Mouse (Mus musculus) heart, embryonic 13.5 days (tissue): ENCODE measurements around the gene Scrt2. TPM values are rescaled to one million over a fixed set of nuclear protein-coding genes. Genes with fewer than 3 reads are reported as not detected.

Source experiments
- ATAC-seq: fragments of 200-750 bp; cut with Nextera tagmentation; 2 replicates; pipeline ENCODE4 v1.8.0; 2017; ENCODE audit warnings: moderate TSS enrichment; ENCODE audit not compliant: insufficient number of reproducible peaks, low FRiP score, low TSS enrichment; ENCODE audit errors: extremely low read depth
- H3K27ac ChIP-seq: fragments of 300-500 bp; sonication (generic); replicated peaks from 2 replicates; pipeline ENCODE4 v1.5.1; 2015; ENCODE audit warnings: moderate library complexity, mild to moderate bottlenecking, inconsistent platforms
- H3K27me3 ChIP-seq: fragments of 300-500 bp; sonication (generic); replicated peaks from 2 replicates; pipeline ENCODE4 v1.6.1; 2015; ENCODE audit warnings: mild to moderate bottlenecking, inconsistent platforms
- H3K36me3 ChIP-seq: fragments of 300-500 bp; sonication (generic); 2 replicates; pipeline ENCODE4 v1.6.1; 2015; ENCODE audit warnings: mild to moderate bottlenecking, inconsistent platforms
- H3K4me1 ChIP-seq: fragments of 300-500 bp; sonication (generic); 2 replicates; pipeline ENCODE4 v1.6.1; 2015; ENCODE audit warnings: inconsistent platforms
- H3K4me2 ChIP-seq: fragments of 300-500 bp; sonication (generic); 2 replicates; pipeline ENCODE4 v1.6.1; 2015; ENCODE audit warnings: inconsistent platforms, mild to moderate bottlenecking, moderate library complexity
- H3K4me3 ChIP-seq: fragments of 300-500 bp; sonication (generic); 2 replicates; pipeline ENCODE4 v1.5.1; 2015; ENCODE audit warnings: moderate library complexity, mild to moderate bottlenecking, inconsistent platforms
- H3K9ac ChIP-seq: fragments of 300-500 bp; sonication (generic); 2 replicates; pipeline ENCODE4 v1.6.1; 2015; ENCODE audit warnings: inconsistent platforms, mild to moderate bottlenecking, moderate library complexity
- H3K9me3 ChIP-seq: fragments of 300-500 bp; sonication (generic); 2 replicates; pipeline ENCODE4 v1.6.1; 2016; ENCODE audit warnings: inconsistent platforms
- WGBS: fragments of 180-500 bp; shearing (Covaris S2); methylation state at CpG from one replicate; pipeline ENCODE4 v1.1.7; 2015; ENCODE audit warnings: mixed read lengths; 5-methylcytosine and 5-hydroxymethylcytosine counted together
- polyA plus RNA-seq: library from polyadenylated mRNA; unstranded; fragments of >200 nt; fragmentation: Nextera tagmentation; extraction: Ambion mirVana; gene quantifications from 2 replicates; pipeline ENCODE4 v1.2.1, GENCODE M21; 2015

Scrt2 gene
- polyA plus RNA-seq, 1 experiment from 2014 or later: not detected

DNA sequence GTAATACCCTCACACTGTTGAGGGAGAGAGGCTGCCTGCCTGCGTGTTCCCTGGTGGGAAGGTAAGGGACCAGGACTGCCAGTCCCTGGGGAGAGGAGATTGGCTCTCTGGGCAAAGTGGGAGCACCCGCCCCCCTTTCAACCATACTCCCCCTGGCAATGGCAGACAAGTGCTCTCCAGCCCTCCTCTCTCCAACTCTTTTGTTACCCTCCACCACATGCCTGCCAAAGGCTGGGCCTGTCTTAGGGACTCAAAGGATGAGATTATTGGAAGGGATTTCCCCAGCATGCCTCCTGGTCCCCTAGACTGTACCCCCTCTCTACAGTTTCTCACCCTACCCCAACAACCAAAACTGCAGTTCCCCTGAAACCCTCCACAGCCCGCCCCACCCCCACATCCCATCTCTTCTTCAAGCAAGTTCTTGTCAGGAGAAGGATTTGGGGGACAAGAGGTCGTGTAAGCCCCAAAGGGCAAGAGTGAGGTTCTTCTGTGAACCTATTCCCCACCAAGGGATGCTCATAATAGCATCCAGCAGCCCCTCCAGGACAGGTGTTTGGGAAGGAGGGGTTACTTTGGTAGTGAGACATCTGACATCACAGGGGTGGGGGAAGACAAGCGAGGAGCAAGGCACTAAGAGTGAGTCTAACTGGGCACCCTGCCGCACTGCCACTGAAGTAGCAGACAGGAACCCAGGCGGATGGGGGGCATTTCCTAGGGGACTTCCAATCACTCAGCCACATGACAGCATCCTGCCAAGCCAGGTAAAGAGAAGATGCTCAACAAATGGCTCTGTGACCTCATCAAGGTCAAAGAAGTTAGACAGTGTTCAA is 1.3 kb downstream of the Scrt2 start:
- WGBS: 13% methylated on average over 7 of the region's 7 CpGs
- Histone ChIP-seq H3K36me3 (no peaks in the 10 kb centered on the region), H3K27ac (no peak overlapping the region), H3K9ac (no peak overlapping the region), H3K9me3 (no peaks in the 10 kb centered on the region), H3K27me3 (peaks cover 84% of the 10 kb centered on the region), H3K4me1 (peaks cover 27% of the 10 kb centered on the region), H3K4me2 (peak overlapping the region; percentile 66), H3K4me3 (peak overlapping the region; percentile 40; the same call in 1 of the 2 replicates)
- no peak for ATAC-seq

DNA sequence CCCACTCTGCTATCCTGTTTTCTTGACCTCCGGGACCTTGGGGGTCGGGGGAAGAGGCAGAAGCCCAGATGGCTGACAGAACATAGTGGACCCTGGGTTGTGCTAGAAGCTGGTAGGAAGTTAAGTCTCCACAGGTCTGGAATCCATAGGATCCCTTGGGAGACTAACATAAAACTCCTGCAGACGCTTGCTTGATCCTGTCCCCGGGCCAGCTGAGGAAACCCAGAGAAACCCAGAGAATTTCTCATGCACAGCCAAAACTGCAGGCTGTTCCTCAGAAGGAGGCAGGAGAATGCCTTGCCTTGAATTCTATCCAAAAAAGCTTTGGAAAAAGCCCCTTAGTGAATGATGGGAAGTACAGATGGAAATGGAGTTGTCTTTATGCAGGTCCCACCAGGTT is 2.1 kb downstream of the Scrt2 start:
- Histone ChIP-seq H3K36me3 (no peaks in the 10 kb centered on the region), H3K4me3 (no peak overlapping the region), H3K4me2 (no peak overlapping the region), H3K27ac (no peak overlapping the region), H3K9me3 (no peaks in the 10 kb centered on the region), H3K9ac (no peak overlapping the region), H3K27me3 (peaks cover 84% of the 10 kb centered on the region), H3K4me1 (peaks cover 32% of the 10 kb centered on the region)
- ATAC-seq: no peak
- 59% methylated on average over 4 of the region's 4 CpGs for WGBS

DNA sequence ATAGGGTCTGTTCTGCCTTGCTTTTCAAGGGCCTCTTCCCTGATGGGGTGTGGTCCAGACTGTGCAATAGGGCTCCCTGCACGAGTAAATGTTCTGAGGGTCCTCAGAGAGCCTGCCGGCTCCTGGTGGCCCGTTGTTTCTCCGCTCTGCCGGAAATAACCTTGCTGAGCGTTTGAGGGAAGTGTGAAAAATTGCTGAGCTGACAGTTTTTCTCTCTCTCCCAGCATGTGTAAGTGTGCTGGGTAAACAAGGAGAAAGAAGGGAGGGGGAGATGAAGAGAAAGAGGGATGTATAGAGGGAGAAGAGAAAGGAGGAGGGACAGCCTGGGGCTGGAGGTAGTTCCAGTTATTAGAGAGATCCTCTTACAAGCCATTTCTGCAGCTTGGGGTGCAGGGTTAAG is 3.0 kb downstream of the Scrt2 start:
- Histone ChIP-seq H3K27ac (no peak overlapping the region), H3K36me3 (no peaks in the 10 kb centered on the region), H3K27me3 (peaks cover 81% of the 10 kb centered on the region), H3K4me2 (no peak overlapping the region), H3K9me3 (no peaks in the 10 kb centered on the region), H3K9ac (no peak overlapping the region), H3K4me1 (peaks cover 32% of the 10 kb centered on the region), H3K4me3 (no peak overlapping the region)
- WGBS: 49% methylated on average over 6 of the region's 6 CpGs
- no peak for ATAC-seq

DNA sequence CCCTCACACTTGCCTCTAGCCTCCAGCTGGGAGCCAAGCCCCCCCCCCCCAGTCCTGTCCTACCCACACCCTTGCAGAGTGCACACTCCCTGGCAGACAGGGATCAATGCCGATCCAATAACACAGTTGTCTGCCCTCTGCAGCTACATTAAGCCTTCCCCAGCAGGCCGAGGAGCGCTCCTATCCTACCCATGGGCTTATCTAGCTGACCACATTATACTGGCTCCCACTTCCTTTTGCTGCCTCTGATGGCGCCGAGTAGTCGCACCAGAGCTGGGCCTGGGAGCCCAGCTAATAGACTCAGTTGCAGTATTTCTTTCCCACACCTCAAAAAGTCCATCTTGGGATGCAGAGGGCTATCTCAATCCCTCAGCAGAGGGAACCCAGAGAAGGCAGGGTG is 4.1 kb downstream of the Scrt2 start:
- no peak overlapping the region for H3K4me3 ChIP-seq
- peaks cover 81% of the 10 kb centered on the region for H3K27me3 ChIP-seq
- no peak overlapping the region for H3K4me2 ChIP-seq
- no peak overlapping the region for H3K27ac ChIP-seq
- H3K4me1 ChIP-seq: peaks cover 32% of the 10 kb centered on the region
- ATAC-seq: no peak
- H3K9ac ChIP-seq: no peak overlapping the region
- 54% methylated on average over 6 of the region's 6 CpGs for WGBS
- no peaks in the 10 kb centered on the region for H3K36me3 ChIP-seq
- H3K9me3 ChIP-seq: no peaks in the 10 kb centered on the region

DNA sequence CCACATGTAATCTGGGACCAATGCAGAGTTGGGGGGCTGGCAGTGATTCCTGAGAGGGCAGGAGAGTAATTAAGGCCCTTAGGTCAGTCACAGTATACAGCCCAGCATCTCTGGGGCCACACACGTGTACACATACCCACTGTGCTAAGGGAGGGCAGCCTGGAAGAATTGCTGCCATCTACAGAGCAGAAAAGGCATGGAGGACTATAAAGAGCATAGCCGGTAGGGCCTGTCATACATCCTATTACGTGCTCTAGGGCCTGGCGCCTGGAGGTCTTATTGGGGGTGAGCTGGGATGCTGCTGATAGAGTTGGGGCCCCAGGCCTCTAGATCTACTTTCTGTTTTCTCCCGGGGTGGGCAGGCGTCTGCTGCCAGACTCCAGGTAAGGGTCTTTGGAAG is 5.1 kb downstream of the Scrt2 start:
- WGBS: 72% methylated on average over 6 of the region's 6 CpGs
- Histone ChIP-seq H3K27me3 (peaks cover 81% of the 10 kb centered on the region), H3K4me3 (no peak overlapping the region), H3K4me1 (peaks cover 23% of the 10 kb centered on the region), H3K36me3 (no peaks in the 10 kb centered on the region), H3K9ac (no peak overlapping the region), H3K4me2 (no peak overlapping the region), H3K9me3 (no peaks in the 10 kb centered on the region), H3K27ac (no peak overlapping the region)
- ATAC-seq: no peak

DNA sequence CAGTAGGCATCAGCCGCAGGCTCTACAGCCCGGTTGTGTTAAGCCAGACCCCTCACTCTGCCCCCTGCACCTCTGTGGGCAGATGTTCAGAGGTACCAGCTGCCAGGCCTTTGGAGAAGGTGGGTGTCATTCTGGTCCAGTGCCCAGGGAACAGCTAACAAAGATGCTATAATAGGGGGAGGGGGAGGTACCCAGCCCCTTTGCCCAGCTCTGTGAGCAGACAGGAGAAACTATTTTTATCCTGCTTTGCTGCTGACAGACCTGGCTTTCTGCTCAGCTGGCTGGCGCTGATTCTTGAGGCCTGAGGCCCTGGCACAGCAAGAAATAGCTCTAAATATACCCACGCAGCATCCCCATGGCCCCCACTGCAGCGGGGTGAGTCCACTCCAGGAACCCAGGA is 5.8 kb downstream of the Scrt2 start:
- peaks cover 19% of the 10 kb centered on the region for H3K4me1 ChIP-seq
- H3K36me3 ChIP-seq: no peaks in the 10 kb centered on the region
- WGBS: 53% methylated on average over 5 of the region's 5 CpGs
- H3K9ac ChIP-seq: no peak overlapping the region
- peak overlapping the region; percentile 59 for H3K27ac ChIP-seq
- peaks cover 83% of the 10 kb centered on the region for H3K27me3 ChIP-seq
- H3K4me2 ChIP-seq: no peak overlapping the region
- H3K4me3 ChIP-seq: no peak overlapping the region
- no peaks in the 10 kb centered on the region for H3K9me3 ChIP-seq
- ATAC-seq: no peak

DNA sequence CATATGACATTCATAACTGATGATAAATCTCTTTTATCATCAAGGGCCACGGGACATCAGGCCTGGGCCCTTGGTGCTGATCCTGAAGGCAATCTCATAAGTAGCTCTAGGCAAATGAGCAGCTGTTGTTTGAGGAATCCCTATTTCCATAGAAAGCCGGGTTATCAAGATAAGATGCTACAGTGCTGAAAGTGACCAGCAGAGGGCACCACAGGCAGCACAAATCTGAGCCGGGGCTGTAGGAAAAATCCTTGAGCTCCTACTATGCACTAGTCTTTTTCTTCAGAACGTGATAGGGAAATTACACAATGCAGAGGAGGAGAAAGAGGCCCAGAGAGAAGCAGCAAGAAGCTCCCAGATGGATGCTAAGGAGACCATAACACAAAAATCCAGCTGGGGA is 7.7 kb downstream of the Scrt2 start:
- Histone ChIP-seq H3K9ac (no peak overlapping the region), H3K4me3 (no peak overlapping the region), H3K4me2 (no peak overlapping the region), H3K27me3 (peaks cover 83% of the 10 kb centered on the region), H3K9me3 (no peaks in the 10 kb centered on the region), H3K27ac (no peak overlapping the region), H3K36me3 (no peaks in the 10 kb centered on the region), H3K4me1 (peaks cover 27% of the 10 kb centered on the region)
- ATAC-seq: no peak
- 15% methylated on average over 4 of the region's 4 CpGs for WGBS

DNA sequence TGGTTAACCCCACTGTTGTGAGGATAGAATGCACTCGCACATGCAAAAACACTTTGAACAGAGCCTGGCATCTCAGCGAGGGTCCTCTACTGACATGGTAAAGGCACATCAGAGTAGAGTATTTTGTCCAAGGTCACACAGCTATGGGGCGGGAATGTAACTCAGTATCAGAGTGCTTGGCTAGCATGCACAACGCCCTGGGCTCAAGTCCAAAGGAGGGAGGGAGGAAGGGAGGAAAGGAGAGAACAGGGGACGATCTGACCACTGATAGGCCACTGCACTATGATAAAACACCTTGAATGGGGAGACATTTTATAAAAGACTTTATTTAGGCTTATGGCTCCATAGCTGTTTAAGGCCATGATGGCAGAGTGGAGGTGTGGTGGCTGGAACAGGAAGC is 8.3 kb downstream of the Scrt2 start:
- no peaks in the 10 kb centered on the region for H3K9me3 ChIP-seq
- H3K27me3 ChIP-seq: peaks cover 83% of the 10 kb centered on the region
- H3K4me3 ChIP-seq: no peak overlapping the region
- no peaks in the 10 kb centered on the region for H3K36me3 ChIP-seq
- peaks cover 27% of the 10 kb centered on the region for H3K4me1 ChIP-seq
- no peak overlapping the region for H3K4me2 ChIP-seq
- no peak overlapping the region for H3K9ac ChIP-seq
- WGBS: 67% methylated on average over 5 of the region's 5 CpGs
- no peak for ATAC-seq
- no peak overlapping the region for H3K27ac ChIP-seq

DNA sequence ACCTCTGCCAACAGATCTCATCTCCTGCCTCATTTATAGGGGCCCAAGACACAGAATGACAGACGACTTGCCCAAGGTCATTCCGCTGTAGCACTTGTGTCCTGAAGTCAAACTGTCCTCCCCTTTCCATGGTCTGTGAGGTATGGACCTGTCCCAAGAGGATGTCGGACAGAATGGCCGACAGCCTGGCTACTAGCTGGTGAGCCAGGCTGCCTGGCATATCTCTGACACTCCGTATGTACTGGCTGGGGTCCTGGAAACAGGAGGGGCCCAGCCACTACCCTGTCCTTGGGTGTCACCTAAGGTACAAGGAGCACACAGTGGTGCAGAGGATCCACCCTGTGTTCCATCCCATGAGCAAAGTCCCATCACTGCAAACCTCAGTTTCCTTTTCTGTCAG is 9.2 kb downstream of the Scrt2 start:
- no peak for ATAC-seq

DNA sequence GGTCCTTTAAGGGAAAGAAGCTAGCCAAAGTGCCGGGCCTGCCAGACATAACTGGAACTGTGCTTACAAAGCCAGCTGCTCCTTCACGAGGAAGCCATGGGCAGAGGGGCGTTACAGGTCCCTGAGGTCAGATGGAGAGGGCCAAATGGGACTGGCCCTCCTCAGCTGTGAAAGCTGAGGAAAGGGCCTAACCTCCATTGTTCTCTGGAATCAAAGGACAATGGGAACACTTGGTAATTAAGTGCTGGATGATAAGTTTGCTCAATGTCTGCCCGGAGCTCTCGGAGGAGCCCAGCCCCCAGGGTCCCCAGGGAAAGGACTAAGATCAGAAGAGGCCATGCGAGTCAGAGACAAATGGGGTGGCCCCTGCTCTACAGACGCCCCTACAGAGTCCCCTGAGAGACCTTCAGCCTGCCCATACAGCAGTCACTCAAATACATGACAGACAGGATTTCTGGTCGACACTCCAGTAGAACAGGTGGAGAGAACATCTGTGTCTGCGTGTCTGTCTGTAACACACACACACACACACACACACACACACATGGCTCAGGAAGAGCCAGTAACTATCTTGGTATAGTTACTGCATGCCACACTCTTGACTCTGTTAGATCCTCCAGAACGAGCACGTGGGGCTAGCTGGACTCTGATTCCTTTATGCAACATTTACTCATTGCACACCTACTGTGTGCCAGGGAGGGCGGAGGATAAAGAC is 10.2 kb downstream of the Scrt2 start:
- WGBS: 36% methylated on average over 12 of the region's 12 CpGs
- Histone ChIP-seq H3K4me1 (peaks cover 35% of the 10 kb centered on the region), H3K4me3 (no peak overlapping the region), H3K27me3 (peaks cover 86% of the 10 kb centered on the region), H3K4me2 (no peak overlapping the region), H3K9ac (no peak overlapping the region), H3K9me3 (no peaks in the 10 kb centered on the region), H3K36me3 (no peaks in the 10 kb centered on the region), H3K27ac (no peak overlapping the region)
- no peak for ATAC-seq

More for the DNA sequence above, 9.2 kb downstream of the Scrt2 start:
- peaks cover 83% of the 10 kb centered on the region for H3K27me3 ChIP-seq
- no peaks in the 10 kb centered on the region for H3K36me3 ChIP-seq
- H3K4me2 ChIP-seq: no peak overlapping the region
- no peak overlapping the region for H3K9ac ChIP-seq
- no peak overlapping the region for H3K4me3 ChIP-seq
- WGBS: 69% methylated on average over 5 of the region's 5 CpGs
- H3K27ac ChIP-seq: no peak overlapping the region
- peaks cover 35% of the 10 kb centered on the region for H3K4me1 ChIP-seq
- H3K9me3 ChIP-seq: no peaks in the 10 kb centered on the region

DNA sequence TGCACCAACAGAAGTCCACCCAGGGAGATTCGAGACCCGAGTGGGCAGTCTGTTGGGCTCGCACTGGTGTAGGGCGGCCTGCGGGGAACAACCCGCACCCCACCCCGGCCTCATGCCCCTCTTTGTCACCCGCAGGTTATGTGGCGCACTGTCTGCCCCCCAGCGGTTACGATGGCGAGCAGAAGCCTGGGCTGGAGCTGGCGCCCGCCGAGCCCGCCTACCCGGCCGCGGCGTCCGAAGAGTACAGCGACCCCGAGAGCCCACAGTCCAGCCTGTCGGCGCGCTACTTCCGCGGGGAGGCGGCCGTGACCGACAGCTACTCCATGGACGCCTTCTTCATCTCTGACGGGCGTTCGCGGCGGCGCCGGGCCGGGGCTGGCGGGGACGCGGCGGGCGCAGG is 11.6 kb downstream of the Scrt2 start:
- H3K27me3 ChIP-seq: peaks cover 97% of the 10 kb centered on the region
- no peak for ATAC-seq
- H3K9ac ChIP-seq: peak overlapping the region; percentile 70
- H3K36me3 ChIP-seq: no peaks in the 10 kb centered on the region
- WGBS: 3% methylated on average over 38 of the region's 45 CpGs
- peaks cover 21% of the 10 kb centered on the region for H3K4me1 ChIP-seq
- no peaks in the 10 kb centered on the region for H3K9me3 ChIP-seq
- H3K27ac ChIP-seq: no peak overlapping the region
- H3K4me3 ChIP-seq: peak overlapping the region; percentile 54
- H3K4me2 ChIP-seq: peak overlapping the region; percentile 75
